Mouse (Mus musculus) CH12.LX (cell line): Measurements from ENCODE around the gene Mthfd2. TPM values are rescaled to one million over a fixed set of nuclear protein-coding genes. Genes with fewer than 3 reads are reported as not detected.

Experiments used
- DNase-seq: peaks from one replicate; pipeline ENCODE4 v3.0.0-alpha.2; 2013; ENCODE audit errors: extremely low read depth
- H3K27ac ChIP-seq: 2 replicates; pipeline ENCODE4 v1.5.1; 2012; ENCODE audit warnings: low read depth, mild to moderate bottlenecking, control low read depth, moderate library complexity; ENCODE audit not compliant: insufficient read depth
- H3K27me3 ChIP-seq: replicated peaks from 2 replicates; pipeline ENCODE3; 2012; ENCODE audit warnings: inconsistent platforms
- H3K36me3 ChIP-seq, 2 experiments: replicated peaks in 1 of 2; 2 replicates each; pipeline versions ENCODE3 to v1.6.1; 2012; ENCODE audit warnings: inconsistent platforms in 1 of 2, low read length in 1 of 2, mild to moderate bottlenecking in 1 of 2, mixed read lengths in 1 of 2, moderate library complexity in 1 of 2; ENCODE audit not compliant: control insufficient read depth in 1 of 2, insufficient read depth in 1 of 2
- H3K4me1 ChIP-seq, 2 experiments: 2 replicates each; pipeline ENCODE4 v1.6.1; 2012; ENCODE audit warnings: inconsistent platforms in 1 of 2, moderate library complexity in 1 of 2; ENCODE audit not compliant: insufficient read depth in 2 of 2, control insufficient read depth in 1 of 2
- H3K4me2 ChIP-seq: 2 replicates; pipeline ENCODE4 v1.6.1; 2012; ENCODE audit warnings: low read depth, mild to moderate bottlenecking, control low read depth; ENCODE audit not compliant: poor library complexity, insufficient read depth, severe bottlenecking
- H3K4me3 ChIP-seq, 3 experiments: fragments of 150-350 bp in 1 of 3; sonication (generic) in 1 of 3; replicated peaks in 1 of 3; 2 replicates each; pipeline versions ENCODE3 to v1.5.1; 2011 to 2012; ENCODE audit warnings: low read depth in 2 of 3, low read length in 2 of 3, mild to moderate bottlenecking in 2 of 3, moderate library complexity in 2 of 3, control low read depth in 1 of 3, improper control_type of control experiment in 1 of 3, inconsistent platforms in 1 of 3, mixed read lengths in 1 of 3; ENCODE audit not compliant: poor library complexity in 1 of 3
- H3K79me2 ChIP-seq: replicated peaks from 2 replicates; pipeline ENCODE4 v1.6.1; 2012; ENCODE audit warnings: mild to moderate bottlenecking, moderate library complexity; ENCODE audit not compliant: control insufficient read depth, poor library complexity, insufficient read depth, severe bottlenecking; ENCODE audit errors: extremely low read depth
- H3K9ac ChIP-seq: 2 replicates; pipeline ENCODE4 v1.6.1; 2012; ENCODE audit warnings: low read depth, mild to moderate bottlenecking, control low read depth, moderate library complexity; ENCODE audit not compliant: insufficient read depth
- H3K9me3 ChIP-seq: replicated peaks from 2 replicates; pipeline ENCODE3; 2012; ENCODE audit warnings: low read length, inconsistent platforms, mixed read lengths
- BHLHE40 ChIP-seq: IDR thresholded peaks from 2 replicates; pipeline ENCODE4 v1.6.1; 2011; ENCODE audit warnings: mild to moderate bottlenecking, low read depth, low read length, improper control_type of control experiment
- CHD1 ChIP-seq: IDR thresholded peaks from 2 replicates; pipeline ENCODE4 v1.6.1; 2012; ENCODE audit warnings: low read depth, low read length, improper control_type of control experiment, inconsistent platforms
- CHD2 ChIP-seq: IDR thresholded peaks from 2 replicates; pipeline ENCODE4 v1.6.1; 2011; ENCODE audit warnings: low read length, improper control_type of control experiment
- CTCF ChIP-seq, 2 experiments: IDR thresholded peaks in 1 of 2; conservative IDR thresholded peaks in 1 of 2; 2 replicates each; pipeline ENCODE4 v1.5.1; 2011 to 2012; ENCODE audit warnings: low read depth in 2 of 2, low read length in 2 of 2, improper control_type of control experiment in 1 of 2, inconsistent platforms in 1 of 2, mild to moderate bottlenecking in 1 of 2, moderate library complexity in 1 of 2
- EP300 ChIP-seq: IDR thresholded peaks from 2 replicates; pipeline ENCODE4 v1.6.1; 2011; ENCODE audit warnings: low read length, improper control_type of control experiment
- GABPA ChIP-seq: IDR thresholded peaks from 2 replicates; pipeline ENCODE4 v1.6.1; 2012; ENCODE audit warnings: low read depth, low read length, improper control_type of control experiment, inconsistent platforms; ENCODE audit not compliant: insufficient replicate concordance
- HCFC1 ChIP-seq: IDR thresholded peaks from 2 replicates; pipeline ENCODE4 v1.6.1; 2012; ENCODE audit warnings: low read depth, mild to moderate bottlenecking, inconsistent platforms, low read length, improper control_type of control experiment
- IRF4 ChIP-seq: IDR thresholded peaks from 2 replicates; pipeline ENCODE4 v1.6.1; 2014; ENCODE audit warnings: low read depth, mild to moderate bottlenecking, inconsistent platforms, low read length, improper control_type of control experiment
- JUN ChIP-seq: IDR thresholded peaks from 2 replicates; pipeline ENCODE4 v1.6.1; 2011; ENCODE audit warnings: low read depth, mild to moderate bottlenecking, low read length, improper control_type of control experiment, moderate library complexity; ENCODE audit not compliant: insufficient read depth
- KAT2A ChIP-seq: IDR thresholded peaks from 2 replicates; pipeline ENCODE4 v1.6.1; 2012; ENCODE audit warnings: low read length, improper control_type of control experiment, inconsistent platforms; ENCODE audit not compliant: insufficient replicate concordance
- MEF2A ChIP-seq: IDR thresholded peaks from 2 replicates; pipeline ENCODE4 v1.6.1; 2014; ENCODE audit warnings: low read depth, mild to moderate bottlenecking, inconsistent platforms, low read length, improper control_type of control experiment, borderline replicate concordance
- MYC ChIP-seq: IDR thresholded peaks from 2 replicates; pipeline ENCODE4 v1.6.1; 2011; ENCODE audit warnings: low read depth, mild to moderate bottlenecking, improper control_type of control experiment, low read length
- NELFE ChIP-seq: IDR thresholded peaks from 2 replicates; pipeline ENCODE4 v1.6.1; 2011; ENCODE audit warnings: low read depth, low read length, improper control_type of control experiment
- PAX5 ChIP-seq: IDR thresholded peaks from 2 replicates; pipeline ENCODE4 v1.6.1; 2012; ENCODE audit warnings: low read length, inconsistent platforms, mixed read lengths
- POLR2AphosphoS2 ChIP-seq: IDR thresholded peaks from 2 replicates; pipeline ENCODE4 v1.6.1; 2011; ENCODE audit warnings: low read depth, low read length, improper control_type of control experiment
- RCOR1 ChIP-seq: conservative IDR thresholded peaks from 2 replicates; pipeline ENCODE4 v1.6.1; 2012; ENCODE audit warnings: low read depth, mild to moderate bottlenecking, inconsistent platforms, low read length, improper control_type of control experiment
- SIN3A ChIP-seq: IDR thresholded peaks from 2 replicates; pipeline ENCODE4 v1.6.1; 2012; ENCODE audit warnings: low read length, improper control_type of control experiment, inconsistent platforms
- SMC3 ChIP-seq: IDR thresholded peaks from 2 replicates; pipeline ENCODE4 v1.6.1; 2011; ENCODE audit warnings: low read depth, low read length, improper control_type of control experiment
- USF1 ChIP-seq: IDR thresholded peaks from 2 replicates; pipeline ENCODE4 v1.6.1; 2014; ENCODE audit warnings: low read depth, mild to moderate bottlenecking, inconsistent platforms, low read length, improper control_type of control experiment
- ZC3H11A ChIP-seq: IDR thresholded peaks from 2 replicates; pipeline ENCODE4 v1.6.1; 2012; ENCODE audit warnings: low read depth, mild to moderate bottlenecking, inconsistent platforms, low read length, improper control_type of control experiment
- ZKSCAN1 ChIP-seq: IDR thresholded peaks from 2 replicates; pipeline ENCODE4 v1.6.1; 2012; ENCODE audit warnings: low read depth, inconsistent platforms, low read length, improper control_type of control experiment, borderline replicate concordance
- ZMIZ1 ChIP-seq: IDR thresholded peaks from 2 replicates; pipeline ENCODE4 v1.6.1; 2012; ENCODE audit warnings: low read depth, mild to moderate bottlenecking, inconsistent platforms, low read length, improper control_type of control experiment
- ZNF384 ChIP-seq: IDR thresholded peaks from 2 replicates; pipeline ENCODE4 v1.6.1; 2012; ENCODE audit warnings: low read depth, low read length, improper control_type of control experiment, inconsistent platforms
- dilution Hi-C: fragments of 300-500 bp; cut with MboI; formaldehyde crosslinking; loops from 2 replicates; pipeline ENCODE4 v1.14.3; 2020; ENCODE audit warnings: low sequenced_read_pairs; ENCODE audit not compliant: extremely low pct_unique_long_range_greater_than_20kb, extremely low pct_ligation_motif_present
- in situ Hi-C: fragments of 300-500 bp; cut with MboI; formaldehyde crosslinking; loops from 3 replicates; pipeline ENCODE4 v1.14.3; 2019; ENCODE audit warnings: low sequenced_read_pairs, low pct_ligation_motif_present, low pct_unique_long_range_greater_than_20kb, mixed read lengths
- polyA plus RNA-seq: library from polyadenylated mRNA; unstranded; fragments of >175 nt; gene quantifications from 2 replicates; pipeline ENCODE4 v1.2.1, GENCODE M21; 2012; ENCODE audit warnings: low read depth; ENCODE audit not compliant: insufficient read length
- total RNA-seq, 2 experiments: library from RNA; depleted of rRNA; stranded (reverse); fragments of 300-350 nt in 1 of 2; fragments of >200 nt in 1 of 2; gene quantifications; 2 replicates each; pipeline ENCODE4 v1.2.3; 2012 to 2014

The Mthfd2 gene
- total and polyA plus RNA-seq, 3 experiments: 286 to 351 (median 327) TPM

DNA sequence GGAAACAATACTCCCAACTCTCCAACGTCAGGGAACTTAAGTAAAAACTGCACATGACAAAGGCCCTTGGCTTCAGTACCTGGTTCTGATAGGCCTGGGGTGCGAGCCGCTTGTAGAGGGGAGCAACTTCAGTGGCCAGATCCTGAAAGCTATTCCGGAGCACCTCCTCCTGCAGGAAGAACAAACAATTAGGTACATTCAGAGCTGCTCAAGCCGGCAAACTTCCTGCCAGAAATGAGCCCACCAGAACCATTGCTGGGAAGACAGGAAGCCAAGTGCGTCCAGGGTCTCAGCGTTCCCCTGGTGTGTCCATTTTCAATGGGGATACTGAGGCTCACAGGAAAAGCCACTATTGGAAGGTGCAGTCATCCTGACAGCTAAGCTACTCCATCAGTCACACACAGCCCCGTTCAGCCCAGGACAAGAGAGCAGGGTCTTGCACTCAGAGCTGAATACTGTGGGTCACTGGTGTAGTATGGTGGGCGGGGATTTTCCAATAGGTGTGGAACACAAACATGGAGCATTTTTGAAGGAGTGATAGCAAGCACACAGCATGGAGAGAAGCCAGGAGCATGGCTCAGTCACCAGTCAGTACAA is 48.1 kb upstream of the Mthfd2 start:
- Histone ChIP-seq H3K27me3 (no peaks in the 10 kb centered on the region), H3K9ac (no peak overlapping the region), H3K9me3 (no peaks in the 10 kb centered on the region), H3K36me3 (peaks cover 87 to 98% of the 10 kb centered on the region in 2 experiments), H3K27ac (no peak overlapping the region), H3K4me3 (no peak overlapping the region), H3K4me1 (no peaks in the 10 kb centered on the region), H3K79me2 (no peaks in the 10 kb centered on the region), H3K4me2 (no peak overlapping the region)
- dilution Hi-C loops: no loop called here
- no peak for DNase-seq
- TF ChIP-seq SMC3 (no peak), ZC3H11A (no peak), HCFC1 (no peak), USF1 (no peak), GABPA (no peak), POLR2AphosphoS2 (no peak), JUN (no peak), MYC (no peak), ZNF384 (no peak), BHLHE40 (no peak), RCOR1 (no peak)
- in situ Hi-C loops: loop anchor here (25.0 kb wide), 1 partner anchor 288 kb away; the partner anchor contains the start of gene Clec4f

DNA sequence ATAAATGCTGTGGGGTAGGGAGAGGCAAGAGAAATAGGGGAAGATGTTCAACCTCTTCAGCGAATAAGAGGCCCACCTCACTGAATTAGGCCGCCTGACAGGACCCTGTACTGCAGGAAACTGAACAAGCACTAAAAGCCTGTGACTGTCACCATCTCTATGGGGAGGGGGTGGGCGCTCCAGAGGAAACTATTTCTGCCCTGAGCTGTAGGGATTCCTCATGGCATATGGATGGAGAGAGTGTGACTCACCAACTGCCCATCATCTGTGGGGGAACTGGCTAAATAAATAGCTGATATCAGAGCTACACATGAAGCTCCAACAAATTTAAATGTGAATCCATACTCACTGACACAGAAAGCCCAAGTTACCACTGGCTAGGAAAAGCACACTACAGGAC is 45.6 kb upstream of the Mthfd2 start:
- DNase-seq: no peak
- no peak overlapping the region for H3K9ac ChIP-seq
- no peaks in the 10 kb centered on the region for H3K27me3 ChIP-seq
- dilution Hi-C loops: no loop called here
- H3K36me3 ChIP-seq: peaks cover 82 to 96% of the 10 kb centered on the region in 2 experiments
- TF ChIP-seq ZKSCAN1 (no peak), ZC3H11A (no peak), CHD2 (no peak), RCOR1 (no peak), HCFC1 (no peak), CTCF (conservative IDR thresholded peaks at IDR 0.05 in 1 of 2, IDR thresholded peaks at IDR 0.05 in 1 of 2; ENCODE audit: low read depth in 2 of 2, low read length in 2 of 2) (no peak), IRF4 (no peak), NELFE (no peak), ZMIZ1 (no peak), EP300 (no peak), MEF2A (no peak), SIN3A (no peak), POLR2AphosphoS2 (no peak), CHD1 (no peak), PAX5 (no peak), KAT2A (no peak)
- TF ChIP-seq, all 38 proteins: peak for 0
- H3K4me1 ChIP-seq: no peaks in the 10 kb centered on the region
- no peak overlapping the region for H3K4me2 ChIP-seq
- no peaks in the 10 kb centered on the region for H3K79me2 ChIP-seq
- H3K27ac ChIP-seq: no peak overlapping the region
- no peaks in the 10 kb centered on the region for H3K9me3 ChIP-seq
- no peak overlapping the region for H3K4me3 ChIP-seq
- in situ Hi-C loops: loop anchor here (25.0 kb wide), 1 partner anchor 291 kb away; the partner anchor contains the start of gene Clec4f
